Mouse (Mus musculus): ENCODE results near the gene Susd3. TPM values are rescaled to one million over a fixed set of nuclear protein-coding genes. Genes with fewer than 3 reads are reported as not detected.

Gene Susd3
- 0.82 and 0.95 TPM in 2 replicates for polyA plus RNA-seq (2016; fragmentation: Nextera tagmentation; extraction: Ambion mirVana)

GRCm38 (mm10) chr13:49248467-49248862 is at the start of gene Susd3:
Gene Susd3 (minus strand): TSS chr13:49248706.
- peaks cover 69% of the 10 kb centered on the region for H3K27me3 ChIP-seq (ENCODE audit: poor library complexity, severe bottlenecking)

GRCm38 (mm10) chr13:49296270-49296669 is 47.8 kb upstream of the Susd3 start:
- peaks cover 7% of the 10 kb centered on the region; the same call in 1 of the 2 replicates for H3K36me3 ChIP-seq (replicated peaks)
- H3K4me1 ChIP-seq = no peaks in the 10 kb centered on the region
- H3K9me3 ChIP-seq = no peaks in the 10 kb centered on the region
- H3K27ac ChIP-seq = no peak overlapping the region
- H3K4me3 ChIP-seq = no peak overlapping the region
- no peak for DNase-seq (ENCODE audit: extremely low spot score, low spot score)
- H3K27me3 ChIP-seq (ENCODE audit: poor library complexity, severe bottlenecking) = no peaks in the 10 kb centered on the region
- WGBS = 79% methylated on average over 7 of the region's 7 CpGs

More at GRCm38 (mm10) chr13:49248467-49248862, at the start of gene Susd3:
- Histone ChIP-seq H3K4me1 (peaks cover 41% of the 10 kb centered on the region), H3K27ac (peak within 1 kb of the TSS; percentile 44; the same call in 1 of the 2 replicates), H3K4me3 (peak within 1 kb of the TSS; percentile 57), H3K36me3 (replicated peaks) (no peaks in the 10 kb centered on the region), H3K9me3 (no peaks in the 10 kb centered on the region)
- DNase-seq (ENCODE audit: extremely low spot score, low spot score) = no peak
- 24% methylated on average over 8 of the region's 8 CpGs for WGBS

GRCm38 (mm10) chr13:49294108-49294507 is 45.6 kb upstream of the Susd3 start:
- Histone ChIP-seq H3K27ac (no peak overlapping the region), H3K36me3 (replicated peaks) (peaks cover 7% of the 10 kb centered on the region; the same call in 1 of the 2 replicates)
- WGBS = 83% methylated on average over 9 of the region's 9 CpGs

GRCm38 (mm10) chr13:49291949-49292348 is 43.4 kb upstream of the Susd3 start:
- Histone ChIP-seq H3K4me1 (no peaks in the 10 kb centered on the region), H3K36me3 (replicated peaks) (peaks cover 7% of the 10 kb centered on the region), H3K4me3 (no peak overlapping the region), H3K27me3 (ENCODE audit: poor library complexity, severe bottlenecking) (no peaks in the 10 kb centered on the region), H3K27ac (no peak overlapping the region), H3K9me3 (no peaks in the 10 kb centered on the region)
- DNase-seq (ENCODE audit: extremely low spot score, low spot score) = no peak
- 96% methylated on average over 6 of the region's 6 CpGs for WGBS

More at GRCm38 (mm10) chr13:49294108-49294507, 45.6 kb upstream of the Susd3 start:
- no peaks in the 10 kb centered on the region for H3K9me3 ChIP-seq
- H3K27me3 ChIP-seq (ENCODE audit: poor library complexity, severe bottlenecking) = no peaks in the 10 kb centered on the region
- no peak for DNase-seq (ENCODE audit: extremely low spot score, low spot score)
- H3K4me1 ChIP-seq = no peaks in the 10 kb centered on the region
- no peak overlapping the region for H3K4me3 ChIP-seq

- WGBS = 53% methylated on average over 1 of the region's 1 CpGs
- Histone ChIP-seq H3K27ac (no peak overlapping the region), H3K9me3 (no peaks in the 10 kb centered on the region), H3K36me3 (replicated peaks) (peaks cover 4% of the 10 kb centered on the region), H3K27me3 (ENCODE audit: poor library complexity, severe bottlenecking) (no peaks in the 10 kb centered on the region), H3K4me1 (no peaks in the 10 kb centered on the region), H3K4me3 (no peak overlapping the region)
- no peak for DNase-seq (ENCODE audit: extremely low spot score, low spot score)
Observed at GRCm38 (mm10) chr13:49291398-49291797, 42.9 kb upstream of the Susd3 start.

GRCm38 (mm10) chr13:49287224-49287623 is 38.7 kb upstream of the Susd3 start:
- no peak for DNase-seq (ENCODE audit: extremely low spot score, low spot score)
- WGBS = 89% methylated on average over 6 of the region's 6 CpGs
- H3K4me3 ChIP-seq = no peak overlapping the region
- H3K4me1 ChIP-seq = no peaks in the 10 kb centered on the region
- no peak overlapping the region for H3K27ac ChIP-seq
- H3K9me3 ChIP-seq = no peaks in the 10 kb centered on the region
- no peaks in the 10 kb centered on the region for H3K27me3 ChIP-seq (ENCODE audit: poor library complexity, severe bottlenecking)
- peaks cover 7% of the 10 kb centered on the region for H3K36me3 ChIP-seq (replicated peaks)

GRCm38 (mm10) chr13:49286750-49287149 is 38.2 kb upstream of the Susd3 start:
- Histone ChIP-seq H3K4me3 (no peak overlapping the region), H3K27me3 (ENCODE audit: poor library complexity, severe bottlenecking) (no peaks in the 10 kb centered on the region), H3K9me3 (no peaks in the 10 kb centered on the region), H3K27ac (no peak overlapping the region), H3K4me1 (no peaks in the 10 kb centered on the region), H3K36me3 (replicated peaks) (peaks cover 7% of the 10 kb centered on the region)
- no peak for DNase-seq (ENCODE audit: extremely low spot score, low spot score)
- 86% methylated on average over 3 of the region's 3 CpGs for WGBS

- peaks cover 32% of the 10 kb centered on the region for H3K36me3 ChIP-seq (replicated peaks)
Observed at GRCm38 (mm10) chr13:49283686-49284085, 35.2 kb upstream of the Susd3 start.

GRCm38 (mm10) chr13:49282168-49282567 is 33.7 kb upstream of the Susd3 start:
- peaks cover 32% of the 10 kb centered on the region for H3K36me3 ChIP-seq (replicated peaks)
- H3K9me3 ChIP-seq = peaks cover 13% of the 10 kb centered on the region; the same call in 1 of the 2 replicates
- H3K4me1 ChIP-seq = no peaks in the 10 kb centered on the region
- H3K27ac ChIP-seq = no peak overlapping the region
- no peak overlapping the region for H3K4me3 ChIP-seq
- DNase-seq (ENCODE audit: extremely low spot score, low spot score) = no peak
- no peaks in the 10 kb centered on the region for H3K27me3 ChIP-seq (ENCODE audit: poor library complexity, severe bottlenecking)
- 59% methylated on average over 2 of the region's 2 CpGs for WGBS

More at GRCm38 (mm10) chr13:49283686-49284085, 35.2 kb upstream of the Susd3 start:
- Histone ChIP-seq H3K4me3 (no peak overlapping the region), H3K27me3 (ENCODE audit: poor library complexity, severe bottlenecking) (no peaks in the 10 kb centered on the region), H3K4me1 (no peaks in the 10 kb centered on the region), H3K9me3 (peaks cover 13% of the 10 kb centered on the region; the same call in 1 of the 2 replicates), H3K27ac (no peak overlapping the region)
- 84% methylated on average over 9 of the region's 9 CpGs for WGBS
- no peak for DNase-seq (ENCODE audit: extremely low spot score, low spot score)

GRCm38 (mm10) chr13:49271831-49272765 is 23.6 kb upstream of the Susd3 start:
- no peaks in the 10 kb centered on the region; the same call in 1 of the 2 replicates for H3K36me3 ChIP-seq (replicated peaks)
- H3K27ac ChIP-seq = no peak overlapping the region
- 78% methylated on average over 5 of the region's 5 CpGs for WGBS
- H3K4me1 ChIP-seq = peaks cover 4% of the 10 kb centered on the region
- H3K27me3 ChIP-seq (ENCODE audit: poor library complexity, severe bottlenecking) = no peaks in the 10 kb centered on the region
- H3K4me3 ChIP-seq = no peak overlapping the region
- no peak for DNase-seq (ENCODE audit: extremely low spot score, low spot score)
- no peaks in the 10 kb centered on the region for H3K9me3 ChIP-seq

- no peak overlapping the region for H3K27ac ChIP-seq
- H3K4me1 ChIP-seq = peaks cover 4% of the 10 kb centered on the region
- no peaks in the 10 kb centered on the region for H3K36me3 ChIP-seq (replicated peaks)
- WGBS = 91% methylated on average over 8 of the region's 8 CpGs
- DNase-seq (ENCODE audit: extremely low spot score, low spot score) = no peak
- no peak overlapping the region for H3K4me3 ChIP-seq
- H3K27me3 ChIP-seq (ENCODE audit: poor library complexity, severe bottlenecking) = no peaks in the 10 kb centered on the region
- no peaks in the 10 kb centered on the region for H3K9me3 ChIP-seq
Observed at GRCm38 (mm10) chr13:49270500-49270899, 22.0 kb upstream of the Susd3 start.

- Histone ChIP-seq H3K27me3 (ENCODE audit: poor library complexity, severe bottlenecking) (no peaks in the 10 kb centered on the region), H3K36me3 (replicated peaks) (peaks cover 2% of the 10 kb centered on the region; the same call in 1 of the 2 replicates), H3K4me1 (peaks cover 6% of the 10 kb centered on the region), H3K9me3 (no peaks in the 10 kb centered on the region), H3K27ac (no peak overlapping the region), H3K4me3 (no peak overlapping the region)
- DNase-seq (ENCODE audit: extremely low spot score, low spot score) = no peak
- 74% methylated on average over 2 of the region's 2 CpGs for WGBS
Observed at GRCm38 (mm10) chr13:49267645-49268044, 19.1 kb upstream of the Susd3 start.

All from forebrain, embryonic 10.5 days (tissue).